ENCODE assay signal across 19 mouse cellular contexts in genomic region chr8:61533356-61533926, GRCm38 (mm10). TPM values are rescaled to one million over a fixed set of nuclear protein-coding genes. Genes with fewer than 3 reads are reported as not detected.
DNase-seq lines count a peak whose midpoint lies in the region; ATAC-seq and TF ChIP-seq lines count a peak whose summit lies in the region.
"Had no signal": no experiment of that assay in that cellular context is flagged by ENCODE, and none has a peak within 500 bp of the region (broad histone marks: within the 10 kb centered on the region; RNA-seq: fewer than 3 reads in every experiment).

No protein-coding gene starts in this region.

- no peak overlapping the region for H3K27ac ChIP-seq in hindbrain, embryonic 15.5 days (replicated peaks)
- H3K27ac ChIP-seq in hindbrain, embryonic 13.5 days, result no peak overlapping the region
- H3K27ac ChIP-seq in embryonic facial prominence, embryonic 10.5 days (replicated peaks), result no peak overlapping the region
- H3K27ac ChIP-seq in layer of hippocampus, adult 2 months, result no peak overlapping the region
- no peak overlapping the region for H3K27ac ChIP-seq in hindbrain, embryonic 16.5 days (ENCODE audit: low read depth, low read length)
- H3K27ac ChIP-seq: heart, embryonic 13.5 days; neural tube, embryonic 13.5 days; stomach, embryonic 15.5 days had no signal

- no peaks in the 10 kb centered on the region for H3K9me3 ChIP-seq in hindbrain, embryonic 15.5 days
- no peaks in the 10 kb centered on the region for H3K9me3 ChIP-seq in hindbrain, embryonic 13.5 days
- H3K9me3 ChIP-seq in E14TG2a.4 (ENCODE audit: low read length), result no peaks in the 10 kb centered on the region
- no peaks in the 10 kb centered on the region for H3K9me3 ChIP-seq in embryonic facial prominence, embryonic 10.5 days
- no peaks in the 10 kb centered on the region for H3K9me3 ChIP-seq in hindbrain, embryonic 16.5 days (ENCODE audit: control insufficient read depth, low read length)
- H3K9me3 ChIP-seq: G1E; heart, embryonic 13.5 days; megakaryocyte, embryonic 14.5 days; neural tube, embryonic 13.5 days; stomach, embryonic 15.5 days had no signal

- 45% methylated on average over 16 of the region's 16 CpGs for WGBS in hindbrain, embryonic 15.5 days
- 42% methylated on average over 16 of the region's 16 CpGs for WGBS in hindbrain, embryonic 13.5 days
- WGBS in embryonic facial prominence, embryonic 10.5 days, result 40% methylated on average over 16 of the region's 16 CpGs
- 48% methylated on average over 16 of the region's 16 CpGs for WGBS in hindbrain, embryonic 16.5 days

- no peaks in the 10 kb centered on the region for H3K36me3 ChIP-seq in hindbrain, embryonic 15.5 days
- peaks cover 4% of the 10 kb centered on the region; the same call in 1 of the 2 replicates for H3K36me3 ChIP-seq in hindbrain, embryonic 13.5 days
- peaks cover 28% of the 10 kb centered on the region for H3K36me3 ChIP-seq in E14TG2a.4 (ENCODE audit: insufficient read depth, low read length)
- H3K36me3 ChIP-seq in embryonic facial prominence, embryonic 10.5 days (replicated peaks), result peaks cover 94% of the 10 kb centered on the region
- H3K36me3 ChIP-seq in hindbrain, embryonic 16.5 days (ENCODE audit: control insufficient read depth, insufficient read depth, low read length), result no peaks in the 10 kb centered on the region
- H3K36me3 ChIP-seq: G1E had no signal

- no peak overlapping the region for H3K4me3 ChIP-seq in hindbrain, embryonic 15.5 days
- H3K4me3 ChIP-seq in hindbrain, embryonic 13.5 days, result no peak overlapping the region
- peak overlapping the region; percentile 72 for H3K4me3 ChIP-seq in E14TG2a.4 (replicated peaks; ENCODE audit: low read length)
- no peak overlapping the region for H3K4me3 ChIP-seq in embryonic facial prominence, embryonic 10.5 days
- no peak overlapping the region for H3K4me3 ChIP-seq in layer of hippocampus, adult 2 months
- no peak overlapping the region for H3K4me3 ChIP-seq in hindbrain, embryonic 16.5 days (ENCODE audit: low read length)
- H3K4me3 ChIP-seq: heart, embryonic 13.5 days; megakaryocyte, embryonic 14.5 days; neural tube, embryonic 13.5 days; stomach, embryonic 15.5 days had no signal

- peak; percentile 28 for DNase-seq in embryonic facial prominence, embryonic 10.5 days (ENCODE audit: low spot score)
- DNase-seq in kidney, postnatal 36 days, result peak; percentile 62
- no peak for DNase-seq in layer of hippocampus, adult 2 months (ENCODE audit: low spot score in 2 of 2)
- DNase-seq in ovary, postnatal 10 days (ENCODE audit: low spot score), result no peak
- DNase-seq: adrenal gland, postnatal 25 days; cerebellum, adult 8-10 months; right cerebral cortex, postnatal 4 days; thymus, postnatal 14 days had no signal

- no peaks in the 10 kb centered on the region for H3K4me1 ChIP-seq in hindbrain, embryonic 15.5 days (replicated peaks)
- 0 out of 2 replicates have a peak, but pooled peaks cover 3% of the 10 kb centered on the region for H3K4me1 ChIP-seq in hindbrain, embryonic 13.5 days (replicated peaks)
- H3K4me1 ChIP-seq in E14TG2a.4 (replicated peaks; ENCODE audit: low read depth, low read length), result peaks cover 65% of the 10 kb centered on the region
- H3K4me1 ChIP-seq in embryonic facial prominence, embryonic 10.5 days, result peaks cover 10% of the 10 kb centered on the region; the same call in 1 of the 2 replicates
- no peaks in the 10 kb centered on the region for H3K4me1 ChIP-seq in hindbrain, embryonic 16.5 days (ENCODE audit: control insufficient read depth, insufficient read depth, low read depth, low read length)
- H3K4me1 ChIP-seq: neural tube, embryonic 13.5 days had no signal

- no peak for ATAC-seq in hindbrain, embryonic 15.5 days (ENCODE audit: low FRiP score, low read depth)
- no peak for ATAC-seq in hindbrain, embryonic 13.5 days (ENCODE audit: low FRiP score)
- no peak for ATAC-seq in hindbrain, embryonic 16.5 days
- ATAC-seq: activated CD4-positive, CD25-positive, alpha-beta regulatory T cell, adult 4 months; forebrain, embryonic 14.5 days had no signal

- H3K27me3 ChIP-seq in hindbrain, embryonic 15.5 days, result no peaks in the 10 kb centered on the region
- no peaks in the 10 kb centered on the region for H3K27me3 ChIP-seq in hindbrain, embryonic 13.5 days
- no peaks in the 10 kb centered on the region for H3K27me3 ChIP-seq in E14TG2a.4 (ENCODE audit: insufficient read depth, low read length)
- no peaks in the 10 kb centered on the region for H3K27me3 ChIP-seq in embryonic facial prominence, embryonic 10.5 days (replicated peaks; ENCODE audit: low read depth, poor library complexity, severe bottlenecking)
- H3K27me3 ChIP-seq in hindbrain, embryonic 16.5 days (replicated peaks; ENCODE audit: control insufficient read depth, insufficient read depth, low read length), result no peaks in the 10 kb centered on the region
- H3K27me3 ChIP-seq: heart, embryonic 13.5 days; neural tube, embryonic 13.5 days; stomach, embryonic 15.5 days had no signal

- no peak for TF ChIP-seq CTCF in E14TG2a.4 (conservative IDR thresholded peaks at IDR 0.05; ENCODE audit: low read length)
- no peak for TF ChIP-seq CTCF in layer of hippocampus, adult 2 months (conservative IDR thresholded peaks at IDR 0.05)

- 0 out of 2 replicates have a peak overlapping the region, but pooled peaks have one; percentile 16 for H3K4me2 ChIP-seq in hindbrain, embryonic 15.5 days
- no peak overlapping the region for H3K4me2 ChIP-seq in hindbrain, embryonic 13.5 days
- no peak overlapping the region for H3K4me2 ChIP-seq in hindbrain, embryonic 16.5 days (ENCODE audit: low read length)
- H3K4me2 ChIP-seq: heart, embryonic 13.5 days; neural tube, embryonic 13.5 days; stomach, embryonic 15.5 days had no signal

- no peak overlapping the region for H3K9ac ChIP-seq in hindbrain, embryonic 15.5 days
- no peak overlapping the region for H3K9ac ChIP-seq in hindbrain, embryonic 13.5 days
- no peak overlapping the region for H3K9ac ChIP-seq in hindbrain, embryonic 16.5 days (ENCODE audit: low read depth, low read length)
- H3K9ac ChIP-seq: heart, embryonic 13.5 days; neural tube, embryonic 13.5 days; stomach, embryonic 15.5 days had no signal

RNA-seq across cellular contexts. Expression of gene Cbr4, which starts 45.9 kb away (rescaled TPM):
- 17.9 and 19.3 TPM in 2 replicates for polyA plus RNA-seq in hindbrain, embryonic 15.5 days (2015; fragmentation: Nextera tagmentation; extraction: Ambion mirVana)
- polyA plus RNA-seq in hindbrain, embryonic 13.5 days (2015; fragmentation: Nextera tagmentation; extraction: Ambion mirVana), result 21.7 and 23.0 TPM in 2 replicates
- polyA plus RNA-seq in embryonic facial prominence, embryonic 10.5 days (2016; fragmentation: Nextera tagmentation; extraction: Ambion mirVana), result 26.9 and 31.6 TPM in 2 replicates
- 10 to 100 TPM; 24.6 to 30.7 TPM for total RNA-seq in layer of hippocampus, adult 2 months (2021)
- 19.7 and 21.1 TPM in 2 replicates for polyA plus RNA-seq in hindbrain, embryonic 16.5 days (2015; fragmentation: Nextera tagmentation; extraction: Ambion mirVana)

Comparison
In these comparisons a context has a peak if more than half of its experiments do, and no peak if none do; other contexts are left out.
1. DNase-seq: peak in embryonic facial prominence, embryonic 10.5 days (single experiment) and kidney, postnatal 36 days (2 of 2); none in layer of hippocampus, adult 2 months (0 of 2) and ovary, postnatal 10 days (single experiment).